Mouse (Mus musculus): ENCODE measurements around the gene Nptx1.

Nptx1 gene

DNA sequence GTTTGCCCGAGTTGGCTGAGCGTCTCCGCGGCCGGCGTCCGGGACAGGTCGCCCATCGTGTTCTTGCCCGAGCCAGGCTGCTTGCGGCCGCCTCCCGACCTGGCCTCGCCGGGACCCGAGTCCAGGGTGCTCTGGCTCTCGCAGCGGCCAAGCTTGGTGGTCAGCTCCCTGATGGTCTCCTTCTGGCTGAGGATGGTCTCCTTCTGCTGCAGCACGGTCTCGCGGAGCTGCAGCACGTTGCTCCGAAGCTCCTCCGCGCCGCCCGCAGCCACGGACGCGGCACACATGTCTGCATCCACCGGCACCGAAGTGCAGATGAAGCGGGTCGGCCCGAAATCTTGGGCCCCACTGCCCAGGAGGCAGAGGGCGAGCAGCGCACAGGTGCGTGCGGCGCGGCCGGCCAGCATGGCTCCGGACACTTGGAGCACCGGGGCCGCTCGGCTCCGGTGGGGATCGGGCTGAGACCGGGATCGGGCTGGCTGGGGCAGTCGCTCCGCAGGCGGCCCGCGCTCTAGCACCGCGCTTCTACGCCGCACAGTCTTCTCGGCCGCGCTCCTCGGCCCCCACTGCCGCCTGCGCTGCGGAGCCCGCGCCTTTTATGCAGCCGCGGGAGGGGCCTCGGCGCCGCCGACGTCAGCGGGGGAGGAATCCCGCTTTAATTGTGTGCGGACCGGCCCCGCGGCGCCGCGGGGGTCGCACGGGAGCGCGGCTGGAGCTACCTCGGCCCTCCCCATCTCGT is at the start of gene Nptx1:
Nptx1 (minus strand) TSS at position 571 of the 739 bp plus-strand sequence.
- DNase-seq (ENCODE audit: low read depth, low spot score) = no peak

DNA sequence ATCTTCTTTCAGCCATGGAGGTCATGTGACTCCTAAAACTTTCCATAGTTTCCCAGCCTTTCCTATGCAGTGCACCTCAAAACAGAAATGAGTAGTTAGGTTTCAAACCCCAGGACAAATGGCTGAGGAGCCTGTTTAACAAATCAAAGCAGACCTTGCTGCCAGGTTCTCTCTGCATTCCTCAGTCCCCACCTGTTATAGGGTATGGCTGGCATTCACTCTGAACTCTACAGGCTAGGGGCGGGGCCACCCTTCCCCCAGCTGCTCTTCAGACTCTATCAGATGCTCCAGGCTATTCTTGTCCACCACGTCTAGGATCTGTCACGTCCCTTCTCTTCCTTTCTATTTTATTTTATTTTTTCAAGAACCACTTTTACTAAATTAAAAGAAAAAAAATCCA is 46.4 kb upstream of the Nptx1 start:
- no peak for DNase-seq (ENCODE audit: low read depth, low spot score)

DNA sequence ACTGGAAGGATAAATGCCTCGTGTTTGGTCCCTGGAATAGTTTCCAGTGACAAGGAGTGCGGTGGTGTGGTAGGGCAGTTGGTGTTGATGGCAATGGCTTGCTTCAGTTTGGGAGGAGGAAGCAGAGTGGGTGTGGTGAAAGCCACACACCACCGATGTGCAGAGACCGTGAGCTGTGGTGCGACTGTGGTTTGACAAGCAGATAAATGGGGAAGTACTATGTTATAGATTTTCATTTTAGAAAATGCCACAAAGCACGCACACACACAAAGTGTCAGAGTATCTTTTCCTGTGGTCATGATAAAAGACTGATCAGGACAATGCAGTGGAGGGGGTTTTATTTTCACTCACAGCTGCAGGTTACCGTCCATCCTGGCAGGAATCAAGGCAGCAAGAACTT is 41.7 kb upstream of the Nptx1 start:
- no peak for DNase-seq (ENCODE audit: low read depth, low spot score)

DNA sequence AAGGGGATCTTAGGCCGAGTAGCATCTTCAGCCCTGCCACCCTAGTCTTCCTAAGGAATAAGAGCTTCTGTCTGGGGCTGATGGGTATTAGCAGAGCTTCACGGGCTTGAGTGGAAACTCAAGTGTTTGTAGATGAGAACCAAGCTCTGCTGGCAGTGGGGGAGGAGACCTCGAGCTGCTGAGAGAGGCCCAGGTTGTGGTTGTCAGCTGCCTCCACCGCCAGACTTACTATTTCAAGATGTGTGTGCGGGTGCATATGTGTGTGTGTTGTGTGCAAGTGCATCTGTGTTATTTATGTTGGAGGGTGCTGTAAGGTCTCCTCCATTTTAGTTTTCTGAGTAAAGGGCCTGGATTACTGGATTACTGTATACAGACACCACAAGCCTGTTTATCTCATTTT is 39.6 kb upstream of the Nptx1 start:
- no peak for DNase-seq (ENCODE audit: low read depth, low spot score)

DNA sequence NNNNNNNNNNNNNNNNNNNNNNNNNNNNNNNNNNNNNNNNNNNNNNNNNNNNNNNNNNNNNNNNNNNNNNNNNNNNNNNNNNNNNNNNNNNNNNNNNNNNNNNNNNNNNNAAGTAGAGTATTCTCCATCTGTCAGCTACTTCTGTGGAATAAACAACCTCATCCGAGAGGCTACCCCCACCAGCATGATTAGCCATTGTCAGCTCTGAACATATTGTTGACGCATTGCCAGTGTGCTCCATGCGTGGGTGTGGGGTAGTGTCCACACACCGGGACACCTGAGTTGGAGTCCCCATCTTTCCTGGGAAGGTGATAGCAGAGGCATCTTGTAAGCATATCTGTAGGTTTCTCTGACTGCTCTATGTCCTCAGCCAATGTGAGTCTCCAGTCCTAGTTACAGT is 39.0 kb upstream of the Nptx1 start:
- DNase-seq (ENCODE audit: low read depth, low spot score) = no peak

DNA sequence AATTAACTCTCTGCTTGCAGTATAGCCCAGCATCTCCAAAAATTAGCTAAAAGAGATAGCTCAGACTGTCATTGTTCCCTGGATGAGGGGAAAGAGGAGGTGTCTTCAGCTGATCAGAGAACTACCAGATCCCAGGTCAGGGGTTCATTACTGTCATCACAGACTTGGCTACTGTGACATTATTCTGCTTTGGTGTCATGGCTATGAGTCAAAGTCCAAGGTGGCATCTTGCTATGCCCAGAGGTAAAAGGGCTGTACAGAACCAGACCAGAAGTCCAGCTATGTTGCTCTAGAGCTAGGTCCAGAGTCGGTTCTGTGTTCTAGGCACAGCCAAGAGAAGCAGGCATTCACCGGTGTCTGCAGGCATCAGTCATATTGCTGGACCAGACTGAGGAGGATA is 30.2 kb upstream of the Nptx1 start:
- DNase-seq (ENCODE audit: low read depth, low spot score) = no peak

DNA sequence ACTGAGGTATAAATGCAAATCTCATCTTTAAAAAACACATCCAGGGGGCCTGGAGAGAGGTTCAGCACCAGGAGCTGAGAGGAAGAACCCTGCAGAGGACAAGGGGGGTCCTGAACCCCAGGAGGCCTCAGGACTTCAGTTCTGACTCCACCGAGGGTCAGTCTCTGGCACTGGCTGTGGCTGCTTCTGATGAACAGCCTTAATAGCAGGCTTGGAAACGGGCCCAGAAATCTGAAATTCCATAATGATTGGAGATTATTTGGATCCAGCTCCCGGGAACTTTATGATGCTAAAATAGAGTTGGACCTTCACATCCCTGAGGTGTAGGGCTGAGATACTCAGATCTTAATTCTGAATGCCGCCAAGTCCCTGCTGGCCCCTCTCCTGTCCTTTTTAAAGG is 29.3 kb upstream of the Nptx1 start:
- DNase-seq (ENCODE audit: low read depth, low spot score) = no peak

- no peak for DNase-seq (ENCODE audit: low read depth, low spot score)
These were observed 24.9 kb upstream of the Nptx1 start for GRCm38 (mm10) chr11:119572316-119573010.

GRCm38 (mm10) chr11:119566188-119566587 is 18.6 kb upstream of the Nptx1 start:
- no peak for DNase-seq (ENCODE audit: low read depth, low spot score)

DNA sequence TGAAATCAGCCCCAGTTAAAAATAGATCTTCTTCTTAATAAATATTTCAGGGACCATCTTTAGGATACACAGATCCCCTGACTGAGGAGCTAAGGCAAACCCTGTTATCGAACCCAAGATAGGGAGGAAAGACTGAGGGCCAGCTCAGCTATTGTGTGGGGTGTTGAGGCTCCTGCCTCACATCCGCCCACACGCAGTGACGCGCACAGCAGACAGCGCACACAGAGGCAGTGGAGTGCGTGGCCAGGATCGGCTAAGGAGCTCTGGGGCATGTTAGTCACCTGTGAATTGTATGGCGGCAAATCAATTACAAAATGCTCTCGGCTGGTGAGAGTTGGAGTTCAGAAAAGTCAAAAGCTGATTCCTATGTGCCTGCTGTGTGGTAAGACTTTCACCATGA is 18.1 kb upstream of the Nptx1 start:
- DNase-seq (ENCODE audit: low read depth, low spot score) = no peak

DNA sequence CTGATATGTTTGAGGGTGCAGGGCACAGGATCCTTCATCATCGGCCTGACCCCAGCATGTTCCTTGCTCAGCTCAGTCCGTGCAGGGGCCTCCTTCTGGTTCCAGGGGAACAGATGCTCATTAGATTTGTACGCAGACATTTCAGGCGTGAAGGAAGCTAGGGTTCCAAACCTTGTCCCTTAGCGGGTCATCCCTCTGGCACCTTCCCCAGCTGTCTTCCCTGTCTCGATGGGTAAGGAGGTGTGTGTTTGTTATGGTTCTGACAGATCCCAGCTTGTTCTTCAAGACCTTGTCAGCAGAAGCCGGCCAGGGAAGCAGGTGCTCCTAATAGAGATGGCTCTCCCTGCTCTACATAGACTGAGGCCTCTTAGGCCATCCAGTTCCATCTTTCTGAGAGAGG is 17.5 kb upstream of the Nptx1 start:
- no peak for DNase-seq (ENCODE audit: low read depth, low spot score)

DNA sequence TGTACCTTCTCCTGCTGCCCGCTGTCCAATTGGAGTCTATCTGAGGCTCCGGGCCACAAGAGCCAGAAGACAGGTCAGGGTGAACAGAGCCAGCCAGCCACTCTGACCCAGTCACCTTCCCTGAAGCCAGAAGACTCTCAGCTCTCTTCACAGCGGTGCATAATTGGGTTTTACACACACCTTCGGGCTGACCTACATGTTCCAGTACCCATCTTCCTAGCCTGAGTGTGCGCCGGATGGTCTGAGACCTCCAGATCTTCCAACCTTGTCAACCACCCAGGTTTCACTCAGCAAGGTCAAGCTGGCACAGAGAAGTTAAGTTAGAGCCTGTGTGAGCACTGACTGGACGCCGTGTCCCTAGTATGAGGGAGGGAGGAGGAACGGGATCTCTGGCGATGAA is 16.8 kb upstream of the Nptx1 start:
- DNase-seq (ENCODE audit: low read depth, low spot score) = no peak

- no peak for DNase-seq (ENCODE audit: low read depth, low spot score)
These were observed 15.6 kb upstream of the Nptx1 start for GRCm38 (mm10) chr11:119563166-119563565.

DNA sequence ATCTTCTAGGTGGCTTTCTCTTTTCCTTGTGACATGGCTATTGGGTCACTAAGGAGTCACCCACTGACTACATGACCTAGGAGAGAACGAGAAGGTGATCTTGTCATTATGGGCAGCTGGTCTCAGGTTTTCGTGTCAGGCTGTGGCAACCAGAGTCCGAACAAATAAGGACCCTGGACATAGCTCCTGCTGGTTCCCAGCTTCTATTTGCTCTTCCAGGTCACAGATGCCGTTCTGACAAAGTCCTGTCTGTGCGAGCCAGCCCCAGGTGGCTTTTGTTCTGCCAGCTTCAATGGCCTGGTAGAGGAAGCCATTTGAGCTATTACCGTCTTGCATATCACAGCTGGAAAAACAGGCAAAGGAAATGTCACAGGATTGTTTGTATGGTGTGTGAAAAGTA is 14.7 kb upstream of the Nptx1 start:
- no peak for DNase-seq (ENCODE audit: low read depth, low spot score)

- DNase-seq (ENCODE audit: low read depth, low spot score) = peak; percentile 64
These were observed 11.5 kb upstream of the Nptx1 start for GRCm38 (mm10) chr11:119558870-119559610.

GRCm38 (mm10) chr11:119557940-119558869 is 10.7 kb upstream of the Nptx1 start:
- no peak for DNase-seq (ENCODE audit: low read depth, low spot score)

GRCm38 (mm10) chr11:119555170-119555569 is 7.6 kb upstream of the Nptx1 start:
- DNase-seq (ENCODE audit: low read depth, low spot score) = no peak

GRCm38 (mm10) chr11:119554706-119555105 is 7.2 kb upstream of the Nptx1 start:
- DNase-seq (ENCODE audit: low read depth, low spot score) = no peak

GRCm38 (mm10) chr11:119552902-119553802 is 5.6 kb upstream of the Nptx1 start:
- DNase-seq (ENCODE audit: low read depth, low spot score) = no peak

- no peak for DNase-seq (ENCODE audit: low read depth, low spot score)
These were observed 4.7 kb upstream of the Nptx1 start for GRCm38 (mm10) chr11:119552301-119552700.

GRCm38 (mm10) chr11:119551468-119551867 is 3.9 kb upstream of the Nptx1 start:
- DNase-seq (ENCODE audit: low read depth, low spot score) = no peak

All from forelimb bud, embryonic 11.5 days (tissue).